Mouse (Mus musculus): ENCODE data around the gene Ptprk. TPM values are rescaled to one million over a fixed set of nuclear protein-coding genes. Genes with fewer than 3 reads are reported as not detected.

Ptprk gene
- polyA plus RNA-seq, 1 experiment, result 22.1 TPM

- no peak for DNase-seq (ENCODE audit: low read depth, low spot score)
- 72% methylated on average over 7 of the region's 7 CpGs for WGBS
These were observed 418.7 kb downstream of the Ptprk start for GRCm38 (mm10) chr10:28493271-28493861.

- 86% methylated on average over 1 of the region's 1 CpGs for WGBS
These were observed 423.2 kb downstream of the Ptprk start for GRCm38 (mm10) chr10:28497791-28498190.

GRCm38 (mm10) chr10:28498504-28498903 lies 423.9 kb downstream of the Ptprk start:
- 84% methylated on average over 3 of the region's 3 CpGs for WGBS
- no peak for DNase-seq (ENCODE audit: low read depth, low spot score)

More at GRCm38 (mm10) chr10:28497791-28498190, 423.2 kb downstream of the Ptprk start:
- DNase-seq (ENCODE audit: low read depth, low spot score), result no peak

GRCm38 (mm10) chr10:28513601-28514000 lies 439.0 kb downstream of the Ptprk start:
- WGBS, result 69% methylated on average over 2 of the region's 2 CpGs
- DNase-seq (ENCODE audit: low read depth, low spot score), result no peak

GRCm38 (mm10) chr10:28516147-28516546 lies 441.5 kb downstream of the Ptprk start:
- DNase-seq (ENCODE audit: low read depth, low spot score), result no peak

GRCm38 (mm10) chr10:28518297-28518696 lies 443.7 kb downstream of the Ptprk start:
- no peak for DNase-seq (ENCODE audit: low read depth, low spot score)

More at GRCm38 (mm10) chr10:28516147-28516546, 441.5 kb downstream of the Ptprk start:
- 91% methylated on average over 5 of the region's 5 CpGs for WGBS

GRCm38 (mm10) chr10:28519861-28520260 lies 445.2 kb downstream of the Ptprk start:
- no peak for DNase-seq (ENCODE audit: low read depth, low spot score)
- 77% methylated on average over 1 of the region's 1 CpGs for WGBS

More at GRCm38 (mm10) chr10:28518297-28518696, 443.7 kb downstream of the Ptprk start:
- WGBS, result 76% methylated on average over 3 of the region's 3 CpGs

- 72% methylated on average over 14 of the region's 14 CpGs for WGBS
- no peak for DNase-seq (ENCODE audit: low read depth, low spot score)
These were observed 449.5 kb downstream of the Ptprk start for GRCm38 (mm10) chr10:28523992-28524735.

- no peak for DNase-seq (ENCODE audit: low read depth, low spot score)
- WGBS, result 74% methylated on average over 4 of the region's 4 CpGs
These were observed 466.0 kb downstream of the Ptprk start for GRCm38 (mm10) chr10:28540595-28540994.

- WGBS, result 74% methylated on average over 1 of the region's 1 CpGs
- no peak for DNase-seq (ENCODE audit: low read depth, low spot score)
These were observed 468.1 kb downstream of the Ptprk start for GRCm38 (mm10) chr10:28542754-28543153.

GRCm38 (mm10) chr10:28550549-28550948 lies 475.9 kb downstream of the Ptprk start:
- 75% methylated on average over 4 of the region's 4 CpGs for WGBS
- DNase-seq (ENCODE audit: low read depth, low spot score), result no peak

- 92% methylated on average over 2 of the region's 2 CpGs for WGBS
- DNase-seq (ENCODE audit: low read depth, low spot score), result no peak
These were observed 477.4 kb downstream of the Ptprk start for GRCm38 (mm10) chr10:28552068-28552467.

GRCm38 (mm10) chr10:28564110-28564674 lies 489.6 kb downstream of the Ptprk start:
- DNase-seq (ENCODE audit: low read depth, low spot score), result no peak
- 93% methylated on average over 3 of the region's 3 CpGs for WGBS

- WGBS, result 90% methylated on average over 4 of the region's 4 CpGs
- DNase-seq (ENCODE audit: low read depth, low spot score), result no peak
These were observed 491.8 kb downstream of the Ptprk start for GRCm38 (mm10) chr10:28566378-28566777.

GRCm38 (mm10) chr10:28566828-28567227 lies 492.2 kb downstream of the Ptprk start:
- DNase-seq (ENCODE audit: low read depth, low spot score), result no peak
- 88% methylated on average over 2 of the region's 2 CpGs for whole genome bisulfite sequencing

GRCm38 (mm10) chr10:28567441-28567840 lies 492.8 kb downstream of the Ptprk start:
- no peak for DNase-seq (ENCODE audit: low read depth, low spot score)
- 93% methylated on average over 3 of the region's 3 CpGs for WGBS

- no peak for DNase-seq (ENCODE audit: low read depth, low spot score)
- 90% methylated on average over 5 of the region's 5 CpGs for WGBS
These were observed 493.4 kb downstream of the Ptprk start for GRCm38 (mm10) chr10:28568047-28568446.

- no peak for DNase-seq (ENCODE audit: low read depth, low spot score)
- WGBS, result 44% methylated on average over 5 of the region's 5 CpGs
These were observed 505.0 kb downstream of the Ptprk start for GRCm38 (mm10) chr10:28579596-28579995.

GRCm38 (mm10) chr10:28586565-28587138 lies 512.0 kb downstream of the Ptprk start:
- 80% methylated on average over 4 of the region's 4 CpGs for WGBS
- no peak for DNase-seq (ENCODE audit: low read depth, low spot score)

GRCm38 (mm10) chr10:28588401-28588800 lies 513.8 kb downstream of the Ptprk start:
- no peak for DNase-seq (ENCODE audit: low read depth, low spot score)
- 87% methylated on average over 4 of the region's 4 CpGs for WGBS

Measured in large intestine, adult 2 months (tissue).